Mouse (Mus musculus) midbrain, embryonic 16.5 days (tissue): ENCODE measurements around the gene Adar. TPM values are rescaled to one million over a fixed set of nuclear protein-coding genes. Genes with fewer than 3 reads are reported as not detected.

ENCODE experiments used
- ATAC-seq: fragments of 200-750 bp; cut with Nextera tagmentation; 2 replicates; pipeline ENCODE4 v1.8.0; 2017; ENCODE audit warnings: moderate TSS enrichment
- H3K27ac ChIP-seq: fragments of 300-500 bp; sonication (generic); 2 replicates; pipeline ENCODE4 v1.5.1; 2014; ENCODE audit warnings: mild to moderate bottlenecking, low read length, mixed read lengths
- H3K27me3 ChIP-seq: fragments of 300-500 bp; sonication (generic); 2 replicates; pipeline ENCODE4 v1.6.1; 2014; ENCODE audit warnings: low read depth, low read length, mixed read lengths; ENCODE audit not compliant: control insufficient read depth, insufficient read depth
- H3K36me3 ChIP-seq: fragments of 300-500 bp; sonication (generic); 2 replicates; pipeline ENCODE4 v1.6.1; 2014; ENCODE audit warnings: mild to moderate bottlenecking, low read length, moderate library complexity, mixed read lengths; ENCODE audit not compliant: control insufficient read depth, insufficient read depth
- H3K4me1 ChIP-seq: fragments of 300-500 bp; sonication (generic); 2 replicates; pipeline ENCODE4 v1.6.1; 2014; ENCODE audit warnings: mild to moderate bottlenecking, low read length, mixed read lengths; ENCODE audit not compliant: control insufficient read depth, insufficient read depth
- H3K4me2 ChIP-seq: fragments of 300-500 bp; sonication (generic); 2 replicates; pipeline ENCODE4 v1.6.1; 2014; ENCODE audit warnings: mild to moderate bottlenecking, low read length, mixed read lengths
- H3K4me3 ChIP-seq: fragments of 300-500 bp; sonication (generic); 2 replicates; pipeline ENCODE4 v1.5.1; 2014; ENCODE audit warnings: low read depth, mild to moderate bottlenecking, low read length, moderate library complexity, mixed read lengths
- H3K9ac ChIP-seq: fragments of 300-500 bp; sonication (generic); 2 replicates; pipeline ENCODE4 v1.6.1; 2014; ENCODE audit warnings: low read depth, low read length, mixed read lengths
- H3K9me3 ChIP-seq: fragments of 300-500 bp; sonication (generic); replicated peaks from 2 replicates; pipeline ENCODE4 v1.6.1; 2014; ENCODE audit warnings: mild to moderate bottlenecking, low read length, mixed read lengths; ENCODE audit not compliant: control insufficient read depth, poor library complexity, severe bottlenecking
- WGBS: fragments of 180-500 bp; shearing (Covaris S2); extraction: QIAGEN DNeasy Blood & Tissue Kit; methylation state at CpG from one replicate; pipeline ENCODE4 v1.1.7; 2014; 5-methylcytosine and 5-hydroxymethylcytosine counted together
- polyA plus RNA-seq: library from polyadenylated mRNA; unstranded; fragments of >200 nt; fragmentation: Nextera tagmentation; extraction: Ambion mirVana; gene quantifications from 2 replicates; pipeline ENCODE4 v1.2.1, GENCODE M21; 2015

Adar gene
- polyA plus RNA-seq, 1 experiment from 2014 or later: 35.7 TPM

DNA sequence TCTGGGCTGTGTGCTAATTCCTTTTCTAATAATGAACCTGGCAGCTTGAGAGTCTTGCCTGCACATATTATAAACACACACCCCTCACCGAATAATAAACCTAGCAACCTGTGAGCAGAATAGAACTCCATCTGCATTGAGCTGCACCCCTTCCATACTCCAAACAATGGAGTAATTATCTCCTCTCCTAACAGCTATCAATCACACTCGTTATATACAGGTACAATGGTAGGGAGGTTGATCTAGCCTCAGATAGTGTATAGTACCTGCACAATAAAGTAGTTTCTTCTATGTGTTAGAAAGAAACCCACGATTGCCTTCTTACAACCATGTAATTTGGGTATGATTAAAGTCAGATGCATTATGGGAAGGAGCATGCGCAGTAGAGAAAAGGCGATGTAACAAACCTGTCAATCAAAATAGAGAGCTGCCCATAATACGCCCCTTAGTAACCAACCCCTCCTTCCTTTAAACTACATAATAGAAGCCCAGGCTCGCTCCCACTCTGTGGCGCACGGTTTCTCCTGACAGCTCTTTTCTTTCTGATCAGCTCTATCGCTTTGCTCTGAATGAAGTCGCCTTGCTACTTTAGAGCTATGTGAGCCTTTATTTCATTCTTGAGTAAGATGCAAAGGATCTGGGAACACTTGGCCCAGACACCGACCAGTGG, 18.5 kb upstream of the Adar start:
- H3K36me3 ChIP-seq: no peaks in the 10 kb centered on the region
- 0 out of 2 replicates have a peak, but pooled peaks cover 3% of the 10 kb centered on the region for H3K9me3 ChIP-seq
- ATAC-seq: peak; percentile 81
- peak overlapping the region; percentile 65 for H3K27ac ChIP-seq
- H3K4me1 ChIP-seq: no peaks in the 10 kb centered on the region
- H3K4me3 ChIP-seq: no peak overlapping the region
- H3K27me3 ChIP-seq: no peaks in the 10 kb centered on the region
- 50% methylated on average over 12 of the region's 12 CpGs for WGBS
- peak overlapping the region; percentile 20 for H3K4me2 ChIP-seq
- peak overlapping the region; percentile 3; the same call in 1 of the 2 replicates for H3K9ac ChIP-seq

DNA sequence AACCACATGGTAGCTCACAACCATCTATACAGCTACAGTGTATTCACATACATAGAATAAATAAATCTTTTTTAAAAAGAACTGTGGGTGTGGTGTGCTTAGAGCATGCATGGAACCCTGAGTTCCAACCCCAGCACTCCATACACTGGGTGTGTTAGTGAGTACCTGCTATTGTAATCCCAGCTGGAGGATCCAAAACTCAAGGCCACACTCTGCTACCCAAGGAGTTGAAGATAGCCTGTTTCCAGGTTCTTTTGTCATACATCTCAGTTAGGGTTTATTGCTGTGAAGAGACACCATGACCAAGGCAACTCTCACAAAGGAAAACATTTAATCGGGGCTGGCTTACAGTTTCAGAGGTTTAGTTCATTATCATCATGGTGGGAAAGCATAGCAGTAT, 15.9 kb upstream of the Adar start:
- no peak overlapping the region for H3K9ac ChIP-seq
- H3K4me3 ChIP-seq: no peak overlapping the region
- no peak overlapping the region for H3K27ac ChIP-seq
- H3K36me3 ChIP-seq: no peaks in the 10 kb centered on the region
- H3K4me2 ChIP-seq: no peak overlapping the region
- H3K4me1 ChIP-seq: no peaks in the 10 kb centered on the region
- H3K27me3 ChIP-seq: no peaks in the 10 kb centered on the region
- 100% methylated on average over 1 of the region's 1 CpGs for WGBS
- no peak for ATAC-seq
- H3K9me3 ChIP-seq: no peaks in the 10 kb centered on the region

DNA sequence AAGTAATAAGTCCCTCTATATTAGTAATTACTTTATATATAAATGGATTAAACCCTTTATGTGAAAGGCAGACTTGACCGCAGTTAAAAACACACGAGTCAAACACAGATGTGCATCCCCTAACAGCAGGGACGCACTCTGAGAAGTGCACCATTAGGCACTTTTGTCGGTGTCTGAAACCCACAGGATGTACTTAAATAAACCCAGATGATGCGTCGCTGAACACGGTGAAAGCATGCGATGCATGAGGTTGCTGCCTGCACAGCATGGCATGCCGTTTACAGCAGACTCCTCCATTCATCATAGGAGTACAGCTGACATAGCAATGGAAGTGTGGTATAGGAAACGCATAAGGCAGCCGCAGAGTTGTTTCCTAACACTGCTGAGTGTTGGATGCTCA, 14.4 kb upstream of the Adar start:
- H3K4me3 ChIP-seq: no peak overlapping the region
- WGBS: 68% methylated on average over 11 of the region's 11 CpGs
- H3K9me3 ChIP-seq: no peaks in the 10 kb centered on the region
- no peaks in the 10 kb centered on the region for H3K27me3 ChIP-seq
- no peak overlapping the region for H3K4me2 ChIP-seq
- no peaks in the 10 kb centered on the region for H3K4me1 ChIP-seq
- no peaks in the 10 kb centered on the region for H3K36me3 ChIP-seq
- no peak overlapping the region for H3K27ac ChIP-seq
- no peak for ATAC-seq
- H3K9ac ChIP-seq: no peak overlapping the region

DNA sequence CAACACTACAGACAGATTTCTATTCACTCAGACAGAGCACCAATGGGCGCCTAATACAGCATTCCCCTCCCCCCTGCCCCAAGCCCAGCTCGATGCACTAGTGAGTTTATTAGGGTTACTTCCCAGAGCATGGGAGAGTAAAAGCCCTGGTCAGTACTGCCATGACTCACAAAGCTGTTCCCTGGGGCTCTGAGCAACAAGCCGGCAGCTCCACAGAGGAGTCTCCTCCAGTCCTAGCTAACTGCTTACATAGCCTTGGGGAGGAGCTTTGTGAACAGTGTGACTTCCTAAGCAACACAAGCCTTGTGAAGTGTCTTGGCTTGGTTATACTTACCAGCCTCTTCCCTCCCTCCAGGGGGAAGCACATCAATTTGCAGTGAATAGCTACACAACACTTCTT, 11.2 kb upstream of the Adar start:
- 53% methylated on average over 3 of the region's 3 CpGs for WGBS
- H3K4me1 ChIP-seq: no peaks in the 10 kb centered on the region
- H3K36me3 ChIP-seq: no peaks in the 10 kb centered on the region
- no peak overlapping the region for H3K4me3 ChIP-seq
- ATAC-seq: no peak
- no peak overlapping the region for H3K27ac ChIP-seq
- no peaks in the 10 kb centered on the region for H3K27me3 ChIP-seq
- no peaks in the 10 kb centered on the region for H3K9me3 ChIP-seq
- no peak overlapping the region for H3K4me2 ChIP-seq
- no peak overlapping the region for H3K9ac ChIP-seq

DNA sequence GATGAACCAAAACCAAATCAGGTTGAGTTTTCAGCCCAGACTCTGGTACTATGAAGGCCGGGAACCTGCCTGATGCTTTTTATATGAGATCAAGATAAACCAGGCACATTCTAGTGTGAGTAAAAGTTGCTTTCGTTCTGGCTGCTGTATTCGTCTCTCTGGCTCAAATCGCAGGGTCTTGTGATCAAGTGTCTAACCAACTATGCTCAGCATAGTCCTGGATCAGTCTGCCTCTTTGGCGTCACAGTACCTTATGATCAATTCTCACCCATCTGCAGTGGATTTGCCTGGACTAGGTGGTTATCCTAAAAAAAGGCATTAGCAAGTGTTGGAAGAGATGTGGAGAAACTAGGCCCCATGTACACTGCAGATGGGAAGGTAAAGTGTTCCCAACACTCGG, 10.8 kb upstream of the Adar start:
- H3K4me1 ChIP-seq: no peaks in the 10 kb centered on the region
- no peak overlapping the region for H3K4me3 ChIP-seq
- no peak for ATAC-seq
- no peaks in the 10 kb centered on the region for H3K27me3 ChIP-seq
- no peaks in the 10 kb centered on the region for H3K36me3 ChIP-seq
- H3K9ac ChIP-seq: no peak overlapping the region
- H3K27ac ChIP-seq: no peak overlapping the region
- H3K4me2 ChIP-seq: no peak overlapping the region
- no peaks in the 10 kb centered on the region for H3K9me3 ChIP-seq
- WGBS: 81% methylated on average over 6 of the region's 6 CpGs

DNA sequence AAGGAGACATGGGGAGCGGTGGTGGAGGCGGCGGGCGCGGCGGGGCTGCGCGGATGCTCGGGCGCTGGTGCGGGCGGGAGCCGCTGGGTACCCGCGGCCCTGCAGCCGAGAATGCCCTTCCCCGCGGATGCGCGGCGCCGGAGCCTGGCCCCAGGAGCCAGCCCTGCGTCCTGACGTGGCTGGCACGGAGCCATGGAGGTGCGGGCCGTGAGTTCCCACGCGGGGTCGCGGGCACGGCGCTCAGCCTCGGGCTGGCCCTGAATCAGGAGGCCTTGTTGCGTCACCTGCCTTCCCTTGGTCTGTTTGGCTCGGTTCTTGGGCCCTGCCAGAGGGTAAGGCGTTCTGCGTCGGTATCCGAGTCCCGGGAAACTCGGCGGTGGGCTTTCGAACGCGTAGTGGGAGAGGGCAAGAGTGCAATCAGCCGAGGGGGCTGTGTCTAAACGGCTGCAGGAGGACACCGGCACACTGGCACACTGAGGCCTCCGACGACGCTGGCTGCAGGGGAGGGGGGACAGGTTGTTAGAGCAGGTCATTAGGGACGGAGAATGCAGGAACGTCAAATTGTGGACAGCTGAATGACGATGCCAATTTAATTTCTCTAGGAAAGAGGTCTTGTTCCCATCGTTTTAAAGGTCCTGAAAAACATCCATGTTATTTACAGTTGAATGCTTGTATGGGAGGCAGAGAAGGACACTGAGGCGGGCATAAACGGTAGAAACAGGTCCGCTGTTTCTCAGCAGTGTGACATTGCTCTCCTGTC, 565 bp downstream of the Adar start:
- Histone ChIP-seq H3K4me1 (peaks cover 14% of the 10 kb centered on the region), H3K36me3 (no peaks in the 10 kb centered on the region), H3K9me3 (no peaks in the 10 kb centered on the region), H3K9ac (peak overlapping the region; percentile 81), H3K27ac (peak overlapping the region; percentile 92), H3K4me3 (peak overlapping the region; percentile 68), H3K4me2 (peak overlapping the region; percentile 83), H3K27me3 (no peaks in the 10 kb centered on the region)
- WGBS: 2% methylated on average over 58 of the region's 59 CpGs
- peak; percentile 75 for ATAC-seq

DNA sequence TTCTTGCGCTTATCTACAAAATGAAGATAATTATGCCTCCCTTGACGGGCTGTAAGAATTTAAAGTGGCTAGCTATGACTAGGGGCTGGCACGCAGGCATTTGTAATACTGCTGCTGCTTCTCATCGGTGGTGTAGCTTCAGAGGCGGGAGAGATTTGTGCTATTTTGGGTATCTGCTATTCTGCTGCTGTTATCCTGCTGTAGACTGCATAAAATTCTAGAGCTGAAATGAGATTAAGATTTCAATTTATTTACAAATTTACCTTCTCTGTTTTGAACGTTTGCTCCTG, 1.1 kb downstream of the Adar start:
- H3K4me2 ChIP-seq: peak overlapping the region; percentile 83
- H3K27me3 ChIP-seq: no peaks in the 10 kb centered on the region
- peak overlapping the region; percentile 68 for H3K4me3 ChIP-seq
- peaks cover 14% of the 10 kb centered on the region for H3K4me1 ChIP-seq
- 45% methylated on average over 6 of the region's 6 CpGs for WGBS
- no peaks in the 10 kb centered on the region for H3K36me3 ChIP-seq
- no peak for ATAC-seq
- H3K27ac ChIP-seq: no peak overlapping the region
- H3K9me3 ChIP-seq: no peaks in the 10 kb centered on the region
- peak overlapping the region; percentile 81 for H3K9ac ChIP-seq

DNA sequence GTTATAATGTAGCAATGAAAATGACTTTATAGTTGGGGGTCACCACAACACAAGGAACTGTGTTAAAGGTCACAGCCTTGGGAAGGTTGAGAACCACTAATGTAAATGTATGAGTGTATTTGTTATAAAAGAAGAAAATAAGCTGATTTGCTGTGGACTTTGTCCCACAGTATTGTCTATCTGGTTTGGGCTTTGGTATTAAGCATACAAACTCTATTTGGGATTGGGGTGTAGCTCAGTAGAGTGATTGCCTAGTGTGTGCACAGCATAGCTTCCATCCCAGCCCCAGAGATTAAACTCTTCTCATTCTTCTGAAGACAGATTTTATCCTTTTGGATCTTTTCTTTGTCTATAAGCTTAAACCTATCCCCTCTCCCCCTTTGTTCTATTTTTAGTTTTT, 7.2 kb downstream of the Adar start:
- no peak for ATAC-seq
- no peaks in the 10 kb centered on the region for H3K36me3 ChIP-seq
- no peak overlapping the region for H3K4me3 ChIP-seq
- H3K27me3 ChIP-seq: no peaks in the 10 kb centered on the region
- H3K27ac ChIP-seq: no peak overlapping the region
- H3K9ac ChIP-seq: no peak overlapping the region
- H3K4me1 ChIP-seq: peaks cover 4% of the 10 kb centered on the region
- H3K4me2 ChIP-seq: no peak overlapping the region
- no peaks in the 10 kb centered on the region for H3K9me3 ChIP-seq

DNA sequence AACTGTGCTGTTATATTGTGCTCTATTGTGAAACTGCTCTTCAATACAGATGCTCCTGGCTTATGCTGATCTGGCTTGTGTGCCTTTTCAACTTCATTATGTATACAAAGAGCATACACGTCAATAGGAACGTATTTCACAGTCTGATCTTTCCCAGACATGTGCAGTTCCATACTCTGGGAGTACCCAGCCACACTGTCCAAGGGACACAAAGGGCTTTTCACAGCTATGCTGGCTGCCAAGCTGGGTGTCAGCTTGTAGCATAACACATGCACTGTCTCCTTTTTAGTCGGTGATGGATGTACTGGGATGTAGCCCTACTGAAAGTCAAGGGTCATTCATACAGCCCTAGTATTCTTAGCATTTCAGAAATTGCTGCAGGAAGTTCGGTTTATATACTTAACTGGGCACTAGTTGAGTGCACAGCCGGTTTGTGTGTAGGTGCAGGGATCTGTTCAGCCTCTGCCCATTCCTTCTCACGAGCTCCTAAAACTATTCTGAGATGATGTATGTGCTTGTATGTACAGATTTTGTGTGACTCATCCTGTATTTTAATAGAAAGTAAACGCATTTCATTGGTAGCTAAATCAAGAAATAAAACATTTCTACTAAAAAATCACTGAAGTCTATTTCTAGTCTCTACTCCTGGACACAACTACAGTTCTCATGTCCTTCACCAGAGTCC, 8.7 kb downstream of the Adar start:
- Histone ChIP-seq H3K4me1 (peaks cover 3% of the 10 kb centered on the region; the same call in 1 of the 2 replicates), H3K36me3 (no peaks in the 10 kb centered on the region), H3K4me3 (no peak overlapping the region), H3K27me3 (no peaks in the 10 kb centered on the region), H3K27ac (no peak overlapping the region), H3K9me3 (no peaks in the 10 kb centered on the region), H3K4me2 (no peak overlapping the region), H3K9ac (no peak overlapping the region)
- WGBS: 65% methylated on average over 7 of the region's 7 CpGs
- ATAC-seq: no peak
